Mouse (Mus musculus) hindbrain, embryonic 16.5 days (tissue): ENCODE data around the gene Elmo2. TPM values are rescaled to one million over a fixed set of nuclear protein-coding genes. Genes with fewer than 3 reads are reported as not detected.

Experiments used
- ATAC-seq: fragments of 200-750 bp; cut with Nextera tagmentation; 2 replicates; pipeline ENCODE4 v1.8.0; 2017; ENCODE audit warnings: moderate TSS enrichment, moderate library complexity
- H3K27ac ChIP-seq: fragments of 300-500 bp; sonication (generic); 2 replicates; pipeline ENCODE4 v1.5.1; 2014; ENCODE audit warnings: low read depth, mild to moderate bottlenecking, control low read depth, low read length, moderate library complexity
- H3K27me3 ChIP-seq: fragments of 300-500 bp; sonication (generic); replicated peaks from 2 replicates; pipeline ENCODE4 v1.6.1; 2014; ENCODE audit warnings: low read length; ENCODE audit not compliant: control insufficient read depth, insufficient read depth
- H3K36me3 ChIP-seq: fragments of 300-500 bp; sonication (generic); 2 replicates; pipeline ENCODE4 v1.6.1; 2014; ENCODE audit warnings: mild to moderate bottlenecking, low read length, moderate library complexity, mixed read lengths; ENCODE audit not compliant: control insufficient read depth, insufficient read depth
- H3K4me1 ChIP-seq: fragments of 300-500 bp; sonication (generic); 2 replicates; pipeline ENCODE4 v1.6.1; 2014; ENCODE audit warnings: low read depth, low read length; ENCODE audit not compliant: control insufficient read depth, insufficient read depth
- H3K4me2 ChIP-seq: fragments of 300-500 bp; sonication (generic); 2 replicates; pipeline ENCODE4 v1.6.1; 2014; ENCODE audit warnings: mild to moderate bottlenecking, low read length, control low read depth, moderate library complexity
- H3K4me3 ChIP-seq: fragments of 300-500 bp; sonication (generic); 2 replicates; pipeline ENCODE4 v1.5.1; 2014; ENCODE audit warnings: mild to moderate bottlenecking, low read length, control low read depth, moderate library complexity
- H3K9ac ChIP-seq: fragments of 300-500 bp; sonication (generic); 2 replicates; pipeline ENCODE4 v1.6.1; 2014; ENCODE audit warnings: low read depth, mild to moderate bottlenecking, control low read depth, low read length, moderate library complexity
- H3K9me3 ChIP-seq: fragments of 300-500 bp; sonication (generic); 2 replicates; pipeline ENCODE4 v1.6.1; 2014; ENCODE audit warnings: mild to moderate bottlenecking, low read length, moderate library complexity; ENCODE audit not compliant: control insufficient read depth
- whole genome bisulfite sequencing: fragments of 180-500 bp; shearing (Covaris S2); extraction: QIAGEN DNeasy Blood & Tissue Kit; methylation state at CpG from one replicate; pipeline ENCODE4 v1.1.7; 2014; 5-methylcytosine and 5-hydroxymethylcytosine counted together
- polyA plus RNA-seq: library from polyadenylated mRNA; unstranded; fragments of >200 nt; fragmentation: Nextera tagmentation; extraction: Ambion mirVana; gene quantifications from 2 replicates; pipeline ENCODE4 v1.2.1, GENCODE M21; 2015

Elmo2 gene
- polyA plus RNA-seq, result 96.2 and 115 TPM in 2 replicates

GRCm38 (mm10) chr2:165326304-165327190 is at the start of gene Elmo2:
TSS of gene Elmo2 (minus strand) at chr2:165326479.
- no peaks in the 10 kb centered on the region for H3K36me3 ChIP-seq
- peak; percentile 97 for ATAC-seq
- H3K4me1 ChIP-seq, result peaks cover 38% of the 10 kb centered on the region
- H3K4me2 ChIP-seq, result peak within 1 kb of the TSS; percentile 95
- peak within 1 kb of the TSS; percentile 91 for H3K27ac ChIP-seq
- H3K9ac ChIP-seq, result peak within 1 kb of the TSS; percentile 90
- H3K9me3 ChIP-seq, result no peaks in the 10 kb centered on the region
- 0 out of 2 replicates have a peak, but pooled peaks cover 2% of the 10 kb centered on the region for H3K27me3 ChIP-seq
- H3K4me3 ChIP-seq, result peak within 1 kb of the TSS; percentile 90
- WGBS, result 0% methylated on average over 53 of the region's 55 CpGs

GRCm38 (mm10) chr2:165376001-165376400 is 49.7 kb upstream of the Elmo2 start:
- no peak for ATAC-seq
- Histone ChIP-seq H3K4me2 (no peak overlapping the region), H3K4me1 (no peaks in the 10 kb centered on the region), H3K9me3 (peaks cover 10% of the 10 kb centered on the region), H3K4me3 (no peak overlapping the region), H3K9ac (no peak overlapping the region), H3K36me3 (peaks cover 28% of the 10 kb centered on the region), H3K27me3 (no peaks in the 10 kb centered on the region), H3K27ac (no peak overlapping the region)
- 73% methylated on average over 4 of the region's 4 CpGs for WGBS

GRCm38 (mm10) chr2:165375478-165375877 is 49.2 kb upstream of the Elmo2 start:
- no peak for ATAC-seq
- no peak overlapping the region for H3K9ac ChIP-seq
- no peaks in the 10 kb centered on the region for H3K4me1 ChIP-seq
- H3K4me3 ChIP-seq, result no peak overlapping the region
- H3K9me3 ChIP-seq, result peaks cover 5% of the 10 kb centered on the region
- 67% methylated on average over 5 of the region's 5 CpGs for WGBS
- H3K36me3 ChIP-seq, result peaks cover 22% of the 10 kb centered on the region
- no peak overlapping the region for H3K4me2 ChIP-seq
- no peak overlapping the region for H3K27ac ChIP-seq
- H3K27me3 ChIP-seq, result no peaks in the 10 kb centered on the region

- Histone ChIP-seq H3K27me3 (no peaks in the 10 kb centered on the region), H3K4me1 (peaks cover 5% of the 10 kb centered on the region), H3K9me3 (no peaks in the 10 kb centered on the region), H3K4me2 (peak overlapping the region; percentile 34), H3K9ac (no peak overlapping the region), H3K27ac (no peak overlapping the region), H3K36me3 (peaks cover 6% of the 10 kb centered on the region; the same call in 1 of the 2 replicates), H3K4me3 (no peak overlapping the region)
- 29% methylated on average over 3 of the region's 3 CpGs for WGBS
- no peak for ATAC-seq
Measured at GRCm38 (mm10) chr2:165371066-165371465, 44.8 kb upstream of the Elmo2 start.

GRCm38 (mm10) chr2:165370348-165370747 is 44.1 kb upstream of the Elmo2 start:
- no peak overlapping the region for H3K4me2 ChIP-seq
- H3K4me3 ChIP-seq, result no peak overlapping the region
- H3K27ac ChIP-seq, result no peak overlapping the region
- peaks cover 5% of the 10 kb centered on the region for H3K4me1 ChIP-seq
- H3K36me3 ChIP-seq, result peaks cover 6% of the 10 kb centered on the region; the same call in 1 of the 2 replicates
- no peaks in the 10 kb centered on the region for H3K9me3 ChIP-seq
- H3K27me3 ChIP-seq, result no peaks in the 10 kb centered on the region
- H3K9ac ChIP-seq, result no peak overlapping the region
- no peak for ATAC-seq
- 85% methylated on average over 3 of the region's 3 CpGs for WGBS

- H3K9me3 ChIP-seq, result no peaks in the 10 kb centered on the region
- H3K4me3 ChIP-seq, result peak within 1 kb of the TSS; percentile 50
- WGBS, result 0% methylated on average over 27 of the region's 27 CpGs
- H3K9ac ChIP-seq, result peak within 1 kb of the TSS; percentile 76
- ATAC-seq, result peak; percentile 41
- H3K4me2 ChIP-seq, result peak within 1 kb of the TSS; percentile 86
- no peaks in the 10 kb centered on the region for H3K27me3 ChIP-seq
- peak within 1 kb of the TSS; percentile 76 for H3K27ac ChIP-seq
- H3K4me1 ChIP-seq, result peaks cover 5% of the 10 kb centered on the region
- H3K36me3 ChIP-seq, result no peaks in the 10 kb centered on the region
Measured at GRCm38 (mm10) chr2:165368496-165368895, 42.2 kb upstream of the Elmo2 start, which contains the start of gene Zfp663. TSS of gene Zfp663 (minus strand) at chr2:165368729.

- Histone ChIP-seq H3K4me2 (peak overlapping the region; percentile 86), H3K9me3 (no peaks in the 10 kb centered on the region), H3K4me3 (peak overlapping the region; percentile 50), H3K27me3 (no peaks in the 10 kb centered on the region), H3K36me3 (no peaks in the 10 kb centered on the region), H3K9ac (peak overlapping the region; percentile 76), H3K27ac (peak overlapping the region; percentile 76), H3K4me1 (peaks cover 5% of the 10 kb centered on the region)
- 3% methylated on average over 13 of the region's 13 CpGs for WGBS
- ATAC-seq, result 0 out of 2 replicates have a peak, but pooled peaks have one; percentile 5
Measured at GRCm38 (mm10) chr2:165367868-165368439, 41.7 kb upstream of the Elmo2 start.

- Histone ChIP-seq H3K4me2 (peak overlapping the region; percentile 2), H3K9me3 (no peaks in the 10 kb centered on the region), H3K9ac (no peak overlapping the region), H3K36me3 (no peaks in the 10 kb centered on the region), H3K4me1 (peaks cover 5% of the 10 kb centered on the region), H3K4me3 (no peak overlapping the region), H3K27me3 (no peaks in the 10 kb centered on the region), H3K27ac (no peak overlapping the region)
- ATAC-seq, result 0 out of 2 replicates have a peak, but pooled peaks have one; percentile 21
- 10% methylated on average over 6 of the region's 8 CpGs for WGBS
Measured at GRCm38 (mm10) chr2:165367047-165367520, 40.8 kb upstream of the Elmo2 start.
